Mouse (Mus musculus): ENCODE measurements at regions not wholly inside any gene's neighbourhood (a gene's known extent, or its start where the extent isn't known, plus 50 kb on each side); places are given as distances from the start of the nearest gene placed in this dataset.
A peak's percentile ranks its signal among the peaks of the same experiment; 100 is the strongest.

DNA sequence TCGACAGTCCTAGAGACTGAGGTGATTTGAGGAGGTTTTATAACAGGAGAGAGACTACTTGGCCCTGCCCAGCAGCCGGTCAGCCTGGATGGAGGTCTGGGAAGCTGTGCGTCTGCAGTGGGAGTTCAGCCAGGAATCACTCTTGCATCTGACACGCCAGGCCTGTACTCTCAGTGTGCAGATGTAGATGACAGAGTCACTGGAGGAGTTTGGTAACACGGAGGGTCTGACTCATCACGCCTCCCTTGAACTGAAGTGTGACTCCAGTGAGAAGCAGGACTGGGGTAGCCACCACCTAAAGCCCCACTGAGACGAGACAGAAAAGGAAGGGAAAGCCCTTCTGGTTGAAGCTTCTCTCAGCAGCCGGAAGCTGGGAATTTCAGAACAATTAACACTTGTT, 55.9 kb downstream of the C1ql2 start:
- DNase-seq (ENCODE audit: low read depth, low spot score), result peak; percentile 1

DNA sequence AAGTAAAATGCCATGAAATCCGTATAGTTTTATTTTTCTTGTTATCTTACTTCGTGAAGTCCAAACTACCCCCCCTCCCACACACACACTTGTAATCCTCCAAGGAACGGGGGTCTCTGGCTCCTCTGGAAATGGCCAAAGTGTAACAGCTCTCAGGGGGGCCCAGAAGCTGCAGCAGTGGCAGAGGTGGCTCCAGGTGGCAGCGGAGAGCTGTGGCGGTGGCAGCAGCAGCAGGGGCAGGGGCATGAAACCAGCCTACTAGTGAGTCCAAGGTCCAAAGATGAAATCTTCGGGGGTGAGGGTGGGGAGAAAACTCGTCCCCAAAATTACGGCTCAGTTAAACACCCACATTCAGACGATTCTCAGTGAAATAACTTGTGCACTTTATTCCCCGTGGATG, 62.9 kb downstream of the C1ql2 start:
- DNase-seq (ENCODE audit: low read depth, low spot score), result no peak

DNA sequence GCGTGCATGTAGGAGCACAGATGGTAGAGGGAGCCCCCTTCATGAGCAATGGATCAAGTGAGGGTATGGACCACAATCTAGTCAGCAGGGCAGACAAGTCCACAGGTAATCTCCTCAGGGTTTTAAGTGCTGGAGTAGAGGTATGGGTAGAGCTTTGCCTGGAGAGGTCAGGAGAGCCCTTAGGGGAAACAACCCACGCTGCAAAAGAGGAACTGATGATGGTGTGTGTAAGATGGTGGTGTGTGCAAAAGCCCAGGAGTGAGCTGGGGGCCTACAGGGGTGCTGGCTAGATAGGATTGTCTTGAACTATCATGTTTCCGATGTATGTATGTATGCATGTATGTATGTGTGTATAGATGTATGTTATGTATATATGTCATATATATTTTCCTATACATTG, 75.6 kb downstream of the C1ql2 start:
- DNase-seq (ENCODE audit: low read depth, low spot score), result no peak
